Mouse (Mus musculus) ovary, postnatal 36 days (tissue): ENCODE data around the gene Myh11.

Experiments
- DNase-seq: peaks from one replicate; pipeline ENCODE4 v3.0.0; 2022; ENCODE audit warnings: low spot score, mixed read lengths

The Myh11 gene

DNA sequence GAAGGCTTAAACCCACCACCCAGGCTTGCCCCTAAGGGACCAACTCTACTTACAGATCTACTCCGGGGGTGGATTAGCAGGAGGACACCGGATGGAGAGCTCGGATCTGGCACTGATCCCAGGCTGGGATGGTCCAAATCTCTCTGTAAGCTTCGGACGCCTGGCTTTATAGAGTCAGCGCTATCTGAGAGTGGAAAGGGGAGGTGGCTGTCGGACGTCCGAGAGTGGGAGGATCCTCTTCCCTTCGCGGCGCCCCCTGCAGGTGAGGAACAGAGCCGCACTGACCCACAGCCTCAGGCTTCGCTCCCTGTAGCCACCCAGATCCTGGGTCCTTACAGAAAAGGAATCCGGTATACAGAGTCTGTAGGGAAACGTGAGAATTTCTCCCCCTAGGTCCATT lies at the start of gene Myh11:
Myh11 (minus strand) TSS at position 150 of the 400 bp plus-strand sequence.
- peak; percentile 78 for DNase-seq

- no peak for DNase-seq
Measured at GRCm38 (mm10) chr16:14328156-14328555, 37.0 kb upstream of the Myh11 start.

- DNase-seq: no peak
Measured at GRCm38 (mm10) chr16:14320494-14320893, 29.3 kb upstream of the Myh11 start.

GRCm38 (mm10) chr16:14319681-14320080 lies 28.5 kb upstream of the Myh11 start:
- no peak for DNase-seq

GRCm38 (mm10) chr16:14316884-14317876 lies 26.0 kb upstream of the Myh11 start, which contains the start of gene Fopnl:
TSS of gene Fopnl (minus strand) at chr16:14317405.
- DNase-seq: peak; percentile 97

DNA sequence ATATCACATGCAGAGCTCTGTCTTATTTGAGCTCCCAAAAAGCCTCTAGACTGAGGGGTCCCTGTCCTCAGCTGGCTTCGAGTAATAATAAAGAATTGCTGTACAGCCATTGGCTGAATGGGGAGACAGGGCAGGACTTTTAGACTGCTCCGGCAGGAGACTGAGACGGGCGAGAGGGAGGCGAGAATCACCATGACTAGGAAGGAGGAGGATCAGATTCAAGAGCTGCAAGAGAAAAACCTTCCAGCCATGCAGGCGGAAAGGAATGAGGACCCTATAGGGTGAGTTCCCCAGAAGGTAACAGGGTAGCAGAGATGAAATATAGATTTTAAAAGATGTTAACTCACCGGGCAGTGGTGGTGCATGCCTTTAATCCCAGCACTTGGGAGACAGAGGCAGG lies 21.7 kb upstream of the Myh11 start:
- no peak for DNase-seq

DNA sequence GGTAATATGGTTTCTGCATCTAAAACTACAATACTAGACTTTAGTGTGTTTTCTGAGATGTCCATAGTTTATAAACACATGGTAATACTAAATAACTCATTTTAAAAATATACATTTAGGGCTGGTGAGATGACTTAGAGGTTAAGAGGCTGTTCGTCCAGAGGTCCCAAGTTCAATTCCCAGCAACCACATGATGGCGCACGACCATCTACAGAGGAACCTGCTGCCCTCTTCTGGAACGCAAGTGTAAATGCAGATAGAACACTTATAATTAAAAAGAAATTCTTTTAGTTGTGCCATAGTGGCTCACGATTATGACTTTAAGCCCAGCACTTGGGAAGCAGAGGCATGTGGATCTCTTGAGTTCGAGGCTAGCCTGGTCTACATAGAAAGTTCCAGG lies 20.2 kb upstream of the Myh11 start:
- DNase-seq: no peak

DNA sequence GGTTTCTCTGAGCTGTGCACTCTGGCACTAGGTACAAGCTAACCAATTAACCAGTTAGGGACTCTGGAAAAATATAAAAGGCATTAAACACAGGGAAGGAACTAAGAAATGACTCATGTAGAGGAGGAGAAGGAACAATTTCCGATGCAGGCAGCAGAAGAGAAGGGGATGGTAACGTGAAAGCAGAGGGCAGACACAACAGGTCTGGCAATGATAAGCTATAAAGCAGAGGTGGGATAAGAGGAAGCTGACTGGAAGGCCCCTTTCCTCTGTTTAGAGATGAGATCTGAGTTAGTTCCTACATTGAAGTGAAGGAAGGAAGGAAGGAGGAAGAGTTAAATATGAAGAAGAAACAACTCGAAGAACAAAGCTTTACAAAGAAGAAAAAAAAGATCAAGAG lies 18.7 kb upstream of the Myh11 start:
- DNase-seq: no peak

GRCm38 (mm10) chr16:14308245-14309073 lies 17.3 kb upstream of the Myh11 start:
- no peak for DNase-seq

DNA sequence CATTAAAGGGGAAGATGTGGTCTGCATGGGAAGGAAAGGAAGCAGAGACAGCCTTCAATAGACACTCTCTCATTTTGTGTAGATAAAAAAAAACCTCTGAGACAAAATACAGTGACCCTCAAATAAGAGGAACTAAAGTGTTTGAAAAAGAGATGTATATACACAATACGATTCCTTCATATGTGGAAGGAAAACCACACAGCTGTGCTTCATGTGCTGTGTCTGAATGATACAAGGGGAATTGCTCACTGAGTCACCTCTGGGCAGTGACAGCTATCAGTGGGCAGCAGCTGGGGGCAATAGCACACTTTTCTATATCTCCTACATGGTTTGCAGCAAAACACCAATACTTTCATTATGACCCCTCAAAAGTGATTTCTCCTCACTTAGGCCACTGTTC lies 16.2 kb upstream of the Myh11 start:
- no peak for DNase-seq

DNA sequence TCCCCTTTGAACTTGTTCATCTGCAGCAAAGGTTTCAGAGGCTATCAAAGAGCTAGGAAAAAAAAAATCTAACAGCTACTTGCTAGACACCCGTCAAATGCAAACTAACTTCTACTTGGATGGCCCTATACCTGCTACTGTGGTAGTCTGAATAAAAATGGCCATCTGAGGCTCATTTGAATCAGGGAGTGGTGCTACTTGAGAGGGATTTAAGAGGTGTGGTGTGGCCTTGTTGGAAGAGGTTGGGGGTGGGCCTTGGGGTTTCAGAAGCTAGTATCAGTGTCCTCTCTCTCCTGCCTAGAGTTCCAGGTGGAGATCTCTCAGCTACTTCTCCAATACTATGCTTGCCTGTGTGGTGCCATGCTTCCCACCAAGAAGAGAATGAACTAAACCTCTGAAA lies 15.3 kb upstream of the Myh11 start:
- no peak for DNase-seq

DNA sequence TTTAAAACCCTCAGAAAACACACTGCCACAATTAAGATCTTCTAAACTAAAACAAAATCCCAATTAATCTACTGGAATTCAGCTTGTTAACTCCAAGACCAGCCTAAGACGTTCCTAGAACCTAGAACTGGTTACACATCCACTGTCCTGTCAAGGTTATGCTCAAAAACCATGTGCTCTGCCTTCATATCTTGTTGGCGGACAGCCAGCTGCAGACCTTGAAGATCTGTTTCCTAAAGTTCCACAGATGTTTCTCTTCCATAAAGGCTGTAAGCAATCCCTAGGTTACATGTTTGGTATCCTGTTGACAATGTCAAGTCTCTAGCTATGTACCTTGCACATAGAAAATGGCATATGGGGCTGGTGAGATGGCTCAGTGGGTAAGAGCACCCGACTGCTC lies 13.6 kb upstream of the Myh11 start:
- DNase-seq: peak; percentile 55

DNA sequence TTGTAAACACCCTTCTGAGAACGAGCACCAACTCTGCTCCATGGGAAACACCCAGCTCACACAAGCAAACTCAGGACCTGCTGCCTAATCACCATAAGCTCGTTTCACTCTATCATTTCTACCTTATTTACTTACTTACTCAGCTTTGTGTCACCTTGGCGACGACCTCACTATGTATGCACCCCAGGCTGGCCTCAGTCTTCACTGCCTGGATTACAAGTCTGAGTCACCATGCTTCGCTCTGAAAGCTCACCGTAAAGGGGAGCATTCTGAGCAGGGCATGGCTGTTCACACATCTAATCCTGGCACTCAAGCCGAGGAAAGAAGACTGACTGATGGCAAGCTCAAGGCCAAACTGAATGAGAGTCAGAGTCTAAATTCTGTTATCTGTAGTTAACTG lies 12.5 kb upstream of the Myh11 start:
- DNase-seq: no peak

DNA sequence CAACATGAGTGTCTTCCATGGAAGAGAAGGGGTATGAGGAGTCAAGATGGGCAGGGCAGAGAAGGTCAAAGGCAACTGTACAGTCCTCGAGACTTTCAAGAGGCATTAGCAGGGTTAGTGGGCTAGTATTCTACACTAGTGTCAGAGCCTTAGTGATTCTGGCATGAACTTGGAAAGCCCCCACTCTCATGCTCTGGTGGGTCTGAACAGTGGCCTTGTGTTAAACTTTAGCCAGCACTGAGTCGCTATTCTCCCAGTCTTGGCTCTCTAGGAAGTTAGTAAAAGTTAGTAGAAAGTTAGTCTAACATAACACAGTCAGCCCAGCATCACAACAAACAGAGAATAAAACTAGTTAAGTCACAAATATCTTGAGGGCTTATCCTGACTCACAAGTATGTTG lies 12.0 kb upstream of the Myh11 start:
- DNase-seq: no peak

- DNase-seq: no peak
Measured at GRCm38 (mm10) chr16:14298461-14298860, 7.3 kb upstream of the Myh11 start.

DNA sequence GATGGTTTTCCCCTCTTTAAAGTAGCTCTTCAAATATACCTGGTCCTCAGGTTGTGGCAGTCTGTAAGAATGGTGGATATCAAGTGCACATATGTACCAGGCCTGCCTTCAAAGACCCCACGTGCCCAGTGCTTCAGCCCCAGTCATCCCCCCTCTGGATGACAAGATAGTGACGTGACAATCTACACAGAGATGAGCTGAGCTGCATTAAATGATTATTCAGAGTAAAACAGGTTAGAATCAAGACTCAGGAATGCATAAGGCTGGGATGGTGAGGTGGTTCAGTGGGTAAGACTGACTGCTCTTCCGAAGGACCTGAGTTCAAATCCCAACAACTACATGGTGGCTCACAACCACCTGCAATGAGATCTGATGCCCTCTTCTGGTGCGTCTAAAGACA lies 6.6 kb upstream of the Myh11 start:
- DNase-seq: no peak

- no peak for DNase-seq
Measured at GRCm38 (mm10) chr16:14297137-14297536, 6.0 kb upstream of the Myh11 start.

GRCm38 (mm10) chr16:14296544-14297124 lies 5.5 kb upstream of the Myh11 start:
- DNase-seq: no peak

GRCm38 (mm10) chr16:14295291-14295690 lies 4.1 kb upstream of the Myh11 start:
- no peak for DNase-seq

DNA sequence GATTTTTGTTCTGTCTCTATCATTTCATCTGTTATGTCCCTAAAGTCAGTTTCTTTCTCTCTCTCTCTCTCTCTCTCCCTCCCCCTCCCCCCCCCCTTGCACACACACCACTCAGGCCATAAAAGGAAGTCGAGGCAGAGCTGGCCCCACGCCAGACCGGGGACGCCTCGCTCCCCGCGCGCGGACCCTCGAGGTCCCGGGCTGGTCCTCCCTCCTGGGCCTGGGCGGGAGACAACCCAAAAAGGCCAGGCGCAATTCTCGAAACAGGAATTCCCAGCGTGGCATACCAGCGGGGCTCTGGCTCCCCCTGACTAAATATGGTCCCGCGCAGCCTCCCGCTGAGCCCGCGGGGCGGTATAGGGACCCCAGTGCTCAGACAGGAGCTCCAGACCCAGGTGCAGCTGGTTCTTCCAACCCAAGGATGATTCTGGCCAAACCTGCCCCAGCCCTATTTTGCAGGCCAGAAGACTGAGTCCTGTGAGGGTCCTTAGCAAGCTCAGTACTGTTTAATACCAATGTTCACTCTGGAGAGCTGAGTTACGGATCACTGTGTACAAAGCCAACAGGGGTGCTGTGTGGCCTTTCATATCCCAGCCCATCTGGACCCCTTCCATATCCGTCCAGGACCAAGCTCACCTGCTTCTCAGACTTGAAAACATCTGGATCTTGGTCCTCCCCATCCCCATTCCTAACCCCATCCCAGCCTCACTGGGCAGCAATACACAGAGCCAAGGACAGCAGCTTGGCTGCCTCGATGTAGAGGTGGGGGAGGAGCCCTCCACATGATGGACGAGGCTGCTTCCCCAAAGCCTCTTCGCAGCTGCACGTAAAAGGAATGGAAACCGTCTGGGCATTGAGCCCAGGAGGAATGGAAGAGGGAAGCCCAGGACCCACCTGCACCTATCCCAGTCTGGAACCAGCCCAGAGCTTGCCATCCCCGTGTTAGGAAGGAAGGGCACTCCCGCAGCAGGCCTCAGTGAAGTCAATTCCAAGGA lies 1.3 kb upstream of the Myh11 start:
- peak; percentile 32 for DNase-seq

DNA sequence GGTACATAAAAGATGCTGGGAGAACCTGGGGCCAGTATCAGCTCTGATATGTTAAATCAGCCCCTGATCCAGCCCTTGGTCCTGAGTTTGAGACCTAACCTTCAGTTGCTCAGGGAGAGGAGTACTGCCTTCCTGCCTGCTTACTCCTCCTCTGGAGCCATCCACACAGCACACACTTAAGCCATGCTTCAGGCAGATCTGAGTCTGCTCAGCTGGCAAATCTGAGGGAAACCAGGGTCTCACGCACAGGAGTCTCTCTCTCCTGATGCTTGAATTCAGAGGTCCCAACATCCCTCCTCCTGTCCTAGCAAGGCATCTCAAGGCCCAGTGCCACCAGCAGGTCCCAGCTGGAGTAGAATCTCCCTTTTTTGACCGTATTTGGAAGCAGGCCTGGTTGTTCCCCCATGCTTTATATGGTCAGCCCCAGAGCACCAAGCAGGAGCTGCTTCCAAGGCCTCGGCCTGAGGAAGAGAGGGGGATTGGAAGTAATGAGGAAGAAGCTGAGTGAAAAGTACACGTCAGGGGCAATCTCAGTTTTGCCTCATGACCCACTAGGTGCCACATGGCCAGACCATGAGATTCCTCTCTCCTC lies 18.7 kb downstream of the Myh11 start:
- DNase-seq: no peak
